Mouse (Mus musculus) embryonic facial prominence, embryonic 14.5 days (tissue): ENCODE measurements around the gene Chid1. TPM values are rescaled to one million over a fixed set of nuclear protein-coding genes. Genes with fewer than 3 reads are reported as not detected.
"Not testable (repeated sequence)": the region's sequence is repeated elsewhere in the genome, so short reads cannot be mapped to it uniquely, and the experiment has no call there.

Experiments used
- ATAC-seq: fragments of 200-750 bp; cut with Nextera tagmentation; 2 replicates; pipeline ENCODE4 v1.8.0; 2017; ENCODE audit warnings: low read depth, moderate number of reproducible peaks, moderate TSS enrichment
- DNase-seq: peaks from one replicate; pipeline ENCODE4 v3.0.0-alpha.2; 2015; ENCODE audit warnings: low spot score
- H3K27ac ChIP-seq: fragments of 300-500 bp; sonication (generic); replicated peaks from 2 replicates; pipeline ENCODE4 v1.5.1; 2014; ENCODE audit warnings: low read depth, mild to moderate bottlenecking, low read length, moderate library complexity
- H3K27me3 ChIP-seq: fragments of 300-500 bp; sonication (generic); replicated peaks from 2 replicates; pipeline ENCODE4 v1.6.1; 2014; ENCODE audit warnings: low read length; ENCODE audit not compliant: control insufficient read depth, insufficient read depth
- H3K36me3 ChIP-seq: fragments of 300-500 bp; sonication (generic); 2 replicates; pipeline ENCODE4 v1.6.1; 2014; ENCODE audit warnings: low read length, mixed read lengths; ENCODE audit not compliant: control insufficient read depth, insufficient read depth
- H3K4me1 ChIP-seq: fragments of 300-500 bp; sonication (generic); 2 replicates; pipeline ENCODE4 v1.6.1; 2014; ENCODE audit warnings: antibody characterized with exemption, low read length; ENCODE audit not compliant: control insufficient read depth, insufficient read depth
- H3K4me2 ChIP-seq: fragments of 300-500 bp; sonication (generic); 2 replicates; pipeline ENCODE4 v1.6.1; 2014; ENCODE audit warnings: low read depth, mild to moderate bottlenecking, low read length, moderate library complexity, mixed read lengths
- H3K4me3 ChIP-seq: fragments of 300-500 bp; sonication (generic); 2 replicates; pipeline ENCODE4 v1.5.1; 2014; ENCODE audit warnings: low read depth, mild to moderate bottlenecking, low read length
- H3K9ac ChIP-seq: fragments of 300-500 bp; sonication (generic); 2 replicates; pipeline ENCODE4 v1.6.1; 2014; ENCODE audit warnings: low read depth, mild to moderate bottlenecking, low read length, moderate library complexity, mixed read lengths
- H3K9me3 ChIP-seq: fragments of 300-500 bp; sonication (generic); 2 replicates; pipeline ENCODE4 v1.6.1; 2016; ENCODE audit warnings: low read length; ENCODE audit not compliant: control insufficient read depth
- WGBS: fragments of 180-500 bp; shearing (Covaris S2); extraction: QIAGEN DNeasy Blood & Tissue Kit; methylation state at CpG from one replicate; pipeline ENCODE4 v1.1.7; 2014; 5-methylcytosine and 5-hydroxymethylcytosine counted together
- polyA plus RNA-seq: library from polyadenylated mRNA; unstranded; fragments of >200 nt; fragmentation: Nextera tagmentation; extraction: Ambion mirVana; gene quantifications from 2 replicates; pipeline ENCODE4 v1.2.1, GENCODE M21; 2014

Chid1 gene
- polyA plus RNA-seq, 1 experiment from 2014 or later: 47.4 TPM

DNA sequence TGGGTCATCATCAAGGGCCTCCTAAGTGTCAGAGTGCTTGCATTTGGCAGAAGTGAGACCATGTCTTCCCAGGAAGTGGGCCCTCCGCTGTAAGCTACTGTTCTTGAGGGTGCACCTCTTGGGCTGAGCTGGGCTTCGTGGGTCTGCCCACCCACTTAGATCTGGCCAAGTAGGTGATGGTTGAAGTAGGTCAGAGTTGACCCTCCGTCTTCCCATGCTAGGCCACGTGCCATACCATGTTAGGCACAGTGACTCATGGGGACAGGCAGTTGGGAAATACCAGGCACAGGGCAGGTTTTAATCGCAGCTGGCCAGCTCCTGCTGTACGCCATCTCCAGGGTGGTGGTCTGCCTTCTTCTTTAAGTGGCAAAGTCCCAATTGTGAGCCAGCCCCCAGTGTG is 82.9 kb downstream of the Chid1 start:
- no peak for DNase-seq
- Histone ChIP-seq H3K27me3 (peaks cover 25% of the 10 kb centered on the region), H3K4me2 (peak overlapping the region; percentile 96; the same call in 1 of the 2 replicates), H3K27ac (no peak overlapping the region), H3K4me1 (0 out of 2 replicates have a peak, but pooled peaks cover 4% of the 10 kb centered on the region), H3K4me3 (no peak overlapping the region), H3K9me3 (no peaks in the 10 kb centered on the region), H3K36me3 (peaks cover 7% of the 10 kb centered on the region), H3K9ac (no peak overlapping the region)
- ATAC-seq: no peak
- 88% methylated on average over 6 of the region's 6 CpGs for WGBS

DNA sequence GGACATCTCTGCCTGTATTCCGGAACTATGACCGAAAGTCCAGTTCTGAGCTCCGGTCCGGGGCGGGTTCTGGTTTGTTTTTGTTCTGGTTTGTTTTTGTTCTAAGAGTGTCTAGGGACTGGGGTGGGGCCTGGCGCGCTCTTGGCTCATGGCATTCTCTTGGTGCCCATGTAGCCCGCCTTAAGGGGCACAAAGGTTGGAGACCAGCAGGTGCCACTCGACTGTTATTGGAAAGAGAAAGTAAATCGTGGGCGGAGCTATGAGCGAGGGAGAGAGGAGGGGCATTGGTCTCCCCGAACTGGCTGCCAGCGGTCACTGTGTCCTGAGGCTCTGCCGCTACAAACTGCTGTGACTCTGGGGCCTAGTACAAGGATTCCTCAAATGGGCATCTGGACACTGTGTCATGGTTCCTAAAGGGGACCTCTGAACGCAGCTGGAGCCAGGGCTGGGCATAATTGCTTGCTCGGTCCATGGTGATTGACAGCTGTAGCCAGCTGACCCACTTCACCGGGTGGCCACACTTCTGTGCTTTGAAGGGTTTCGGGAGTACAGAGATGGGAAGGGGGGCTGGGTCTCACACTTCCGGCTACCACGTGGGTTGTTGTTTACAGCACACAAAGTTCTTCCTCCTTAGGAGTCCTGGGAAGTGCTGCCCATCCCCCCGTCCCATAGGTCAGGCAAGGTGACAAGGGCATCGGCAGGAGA is 83.9 kb downstream of the Chid1 start:
- peaks cover 15% of the 10 kb centered on the region for H3K27me3 ChIP-seq
- peak; percentile 7; the same call in 1 of the 2 replicates for ATAC-seq

DNA sequence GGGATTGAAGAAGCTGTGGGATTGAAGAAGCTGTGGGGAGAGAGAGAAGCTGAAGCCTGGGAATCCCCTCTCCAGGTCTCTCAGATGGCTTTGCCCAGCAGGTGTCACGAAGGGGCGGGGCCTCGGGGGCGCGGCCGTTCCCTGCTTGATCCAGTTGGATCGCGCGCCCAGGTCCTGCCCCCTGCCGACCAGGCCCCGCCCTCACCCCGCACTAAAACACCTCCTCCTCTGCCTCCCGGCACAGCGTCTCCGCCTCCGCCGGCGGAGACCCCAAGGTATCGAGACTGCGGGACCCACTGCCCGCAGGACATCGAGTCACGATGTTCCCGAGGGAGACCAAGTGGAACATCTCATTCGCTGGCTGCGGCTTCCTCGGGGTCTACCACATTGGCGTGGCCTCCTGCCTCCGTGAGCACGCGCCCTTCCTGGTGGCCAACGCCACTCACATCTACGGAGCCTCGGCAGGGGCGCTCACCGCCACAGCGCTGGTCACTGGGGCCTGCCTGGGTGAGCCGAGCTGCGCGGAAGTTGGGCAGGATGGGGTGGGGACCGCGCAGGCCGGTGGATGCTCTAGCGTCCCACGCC is 84.6 kb downstream of the Chid1 start, which contains the start of gene Pnpla2:
Pnpla2 (plus strand) TSS at position 232 of the 585 bp plus-strand sequence.
- Histone ChIP-seq H3K4me1 (0 out of 2 replicates have a peak, but pooled peaks cover 4% of the 10 kb centered on the region), H3K4me3 (peak within 1 kb of the TSS; percentile 63), H3K9ac (peak within 1 kb of the TSS; percentile 70), H3K27ac (peak within 1 kb of the TSS; percentile 31; the same call in 1 of the 2 replicates), H3K36me3 (peaks cover 24% of the 10 kb centered on the region), H3K4me2 (peak within 1 kb of the TSS; percentile 96), H3K9me3 (no peaks in the 10 kb centered on the region), H3K27me3 (peaks cover 8% of the 10 kb centered on the region)
- peak; percentile 90 for ATAC-seq
- under 1% methylated on average over 30 of the region's 45 CpGs for WGBS
- peak; percentile 94 for DNase-seq

More for the DNA sequence above, 83.9 kb downstream of the Chid1 start:
- Histone ChIP-seq H3K4me1 (0 out of 2 replicates have a peak, but pooled peaks cover 4% of the 10 kb centered on the region), H3K9ac (peak overlapping the region; percentile 70), H3K36me3 (peaks cover 17% of the 10 kb centered on the region), H3K4me3 (peak overlapping the region; percentile 63), H3K9me3 (no peaks in the 10 kb centered on the region), H3K4me2 (peak overlapping the region; percentile 96), H3K27ac (peak overlapping the region; percentile 31; the same call in 1 of the 2 replicates)
- 2% methylated on average over 22 of the region's 23 CpGs for WGBS
- DNase-seq: no peak

DNA sequence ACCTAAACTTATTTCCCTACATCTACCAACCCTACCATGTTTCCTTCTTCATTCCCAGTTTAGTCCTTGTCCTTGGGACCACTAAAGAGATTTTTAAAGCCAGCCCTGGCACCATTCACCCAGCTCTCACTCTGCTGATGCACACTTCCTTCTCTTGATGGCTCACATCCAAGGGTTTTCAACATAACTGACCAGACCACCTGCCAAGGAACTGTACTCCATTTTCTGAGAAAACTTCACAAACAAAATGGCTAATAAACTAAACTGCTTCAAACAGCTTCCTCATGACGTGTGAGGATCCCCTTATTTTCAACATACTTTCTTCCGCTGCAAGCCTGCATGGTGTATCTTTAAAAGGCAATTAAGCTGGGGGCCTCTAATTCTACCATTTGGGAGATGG is 86.0 kb downstream of the Chid1 start:
- peaks cover 7% of the 10 kb centered on the region for H3K4me1 ChIP-seq
- H3K4me3 ChIP-seq: no peak overlapping the region
- no peak overlapping the region for H3K9ac ChIP-seq
- no peaks in the 10 kb centered on the region for H3K9me3 ChIP-seq
- no peak overlapping the region for H3K27ac ChIP-seq
- H3K36me3 ChIP-seq: peaks cover 38% of the 10 kb centered on the region
- no peak overlapping the region for H3K4me2 ChIP-seq
- H3K27me3 ChIP-seq: no peaks in the 10 kb centered on the region
- DNase-seq: no peak
- no peak for ATAC-seq
- 81% methylated on average over 2 of the region's 2 CpGs for WGBS

DNA sequence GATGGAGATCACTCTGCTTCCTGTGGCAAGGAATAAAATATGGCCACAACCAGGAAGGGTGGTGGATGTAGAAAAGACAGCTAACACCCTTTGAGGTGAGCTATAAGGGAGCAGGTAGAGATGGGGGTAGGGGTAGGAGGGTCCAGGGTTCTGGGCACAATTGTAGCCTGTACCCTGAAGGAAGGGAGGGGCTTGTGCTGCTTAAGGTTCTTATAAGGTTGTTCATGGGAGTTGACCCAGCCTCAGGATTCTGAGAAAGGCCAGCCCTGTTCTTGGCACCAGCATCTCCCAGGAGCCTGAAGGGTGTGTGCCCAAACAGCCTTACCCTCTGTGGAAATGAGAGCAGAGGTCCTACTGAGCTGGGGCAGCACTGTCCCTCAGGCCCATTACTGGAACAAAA is 87.7 kb downstream of the Chid1 start:
- no peaks in the 10 kb centered on the region for H3K9me3 ChIP-seq
- H3K4me2 ChIP-seq: no peak overlapping the region
- peaks cover 41% of the 10 kb centered on the region for H3K36me3 ChIP-seq
- peaks cover 12% of the 10 kb centered on the region for H3K4me1 ChIP-seq
- no peak overlapping the region for H3K4me3 ChIP-seq
- DNase-seq: no peak
- no peaks in the 10 kb centered on the region for H3K27me3 ChIP-seq
- no peak for ATAC-seq
- no peak overlapping the region for H3K9ac ChIP-seq
- H3K27ac ChIP-seq: no peak overlapping the region

DNA sequence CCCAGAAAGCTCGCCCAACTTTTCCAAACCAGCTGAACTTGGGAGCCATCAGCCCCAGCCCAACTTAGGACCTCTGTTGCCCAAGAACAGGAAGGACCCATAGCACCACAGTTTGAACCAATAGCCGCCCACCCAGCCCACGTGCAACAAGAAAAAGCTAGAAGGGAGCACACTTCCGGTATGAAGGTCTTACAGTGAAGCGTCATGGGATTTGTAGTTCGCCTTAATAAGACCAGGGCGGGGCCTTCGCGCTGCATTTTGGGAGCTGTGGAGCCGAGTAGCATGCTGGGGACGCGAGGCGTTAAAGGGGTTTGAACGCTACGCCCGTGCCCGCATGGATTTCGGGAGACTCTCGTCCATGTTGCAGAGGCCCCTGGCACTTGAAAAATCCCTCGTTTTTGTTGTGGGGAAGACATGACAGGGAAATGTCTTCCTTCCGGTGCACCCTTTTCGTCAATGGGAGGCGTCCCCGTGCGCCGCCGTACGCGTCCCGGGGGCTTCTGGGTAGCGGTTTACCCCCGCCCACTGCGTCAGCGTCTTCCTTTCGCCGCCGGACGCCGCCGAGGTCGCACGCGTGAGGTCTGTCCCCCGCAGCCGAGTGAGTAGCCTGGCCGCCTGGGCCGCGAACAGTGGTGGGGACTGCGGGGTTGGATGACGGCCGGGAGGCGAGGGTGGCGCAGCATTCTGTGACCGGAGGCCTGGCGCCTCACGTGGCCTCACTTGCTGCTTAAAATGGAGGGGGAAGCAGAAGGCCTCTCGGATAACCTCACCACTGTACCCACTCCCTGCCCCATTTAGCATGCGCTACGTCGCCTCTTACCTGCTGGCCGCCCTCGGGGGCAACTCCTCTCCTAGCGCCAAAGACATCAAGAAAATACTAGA is 92.3 kb downstream of the Chid1 start, which contains the start of gene Rplp2:
Rplp2 (plus strand) TSS at position 261 of the 882 bp plus-strand sequence.
- Histone ChIP-seq H3K27me3 (no peaks in the 10 kb centered on the region), H3K4me1 (peaks cover 21% of the 10 kb centered on the region), H3K9ac (peak within 1 kb of the TSS; percentile 93), H3K4me2 (peak within 1 kb of the TSS; percentile 91), H3K36me3 (peaks cover 40% of the 10 kb centered on the region), H3K4me3 (peak within 1 kb of the TSS; percentile 85), H3K27ac (peak within 1 kb of the TSS; percentile 86), H3K9me3 (no peaks in the 10 kb centered on the region)
- DNase-seq (peak; percentile 99), ATAC-seq (peak; percentile 92)
- under 1% methylated on average over 41 of the region's 63 CpGs for WGBS

DNA sequence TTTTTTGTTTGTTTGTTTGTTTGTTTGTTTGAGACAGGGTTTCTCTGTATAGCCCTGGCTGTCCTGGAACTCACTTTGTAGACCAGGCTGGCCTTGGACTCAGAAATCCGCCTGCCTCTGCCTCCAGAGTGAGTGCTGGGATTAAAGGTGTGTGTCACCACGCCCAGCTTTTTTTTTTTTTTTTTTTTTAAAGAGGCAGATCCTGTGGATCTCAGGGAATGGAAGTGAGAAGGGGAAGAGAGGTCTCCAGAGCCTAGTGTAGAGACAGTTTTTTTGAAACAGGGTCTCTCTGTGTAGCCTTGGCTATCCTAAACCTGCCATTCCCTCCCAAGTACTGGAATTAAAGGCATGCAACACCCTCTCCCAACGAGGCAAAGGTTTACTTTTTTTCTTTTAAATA is 93.3 kb downstream of the Chid1 start:
- not testable (repeated sequence) for ATAC-seq, H3K9me3 ChIP-seq, H3K9ac ChIP-seq, DNase-seq, H3K27me3 ChIP-seq, H3K27ac ChIP-seq, H3K4me3 ChIP-seq
- Histone ChIP-seq H3K4me2 (peak overlapping the region; percentile 91; the same call in 1 of the 2 replicates), H3K36me3 (peaks cover 38% of the 10 kb centered on the region), H3K4me1 (peaks cover 23% of the 10 kb centered on the region)
- 84% methylated on average over 3 of the region's 3 CpGs for WGBS

DNA sequence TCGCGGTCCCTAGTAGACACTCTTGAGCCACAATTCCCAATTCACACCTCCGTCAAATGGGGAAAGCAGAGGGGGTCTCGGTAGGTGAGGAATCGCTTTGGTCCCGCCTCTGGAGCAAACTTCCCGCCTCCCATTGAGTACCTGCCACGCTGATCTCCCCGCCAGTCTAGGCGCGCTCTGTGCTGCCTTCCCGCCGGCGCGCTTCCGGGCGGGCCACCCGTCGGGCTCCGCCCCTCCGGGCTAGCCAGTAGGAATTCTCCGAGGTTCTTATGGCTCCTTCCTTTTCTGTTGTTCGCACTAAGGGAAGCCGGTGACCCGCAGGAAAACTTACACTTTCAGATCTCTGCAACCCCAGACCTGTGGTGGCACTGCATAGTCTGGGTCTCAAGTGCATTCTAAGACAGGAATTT is 95.8 kb downstream of the Chid1 start, which contains the start of gene Pidd1:
Pidd1 (minus strand) TSS at position 198 of the 410 bp plus-strand sequence.
- peak within 1 kb of the TSS; percentile 40 for H3K4me3 ChIP-seq
- peaks cover 23% of the 10 kb centered on the region for H3K4me1 ChIP-seq
- peaks cover 34% of the 10 kb centered on the region for H3K36me3 ChIP-seq
- H3K4me2 ChIP-seq: peak within 1 kb of the TSS; percentile 67
- H3K27me3 ChIP-seq: no peaks in the 10 kb centered on the region
- WGBS: under 1% methylated on average over 22 of the region's 25 CpGs
- ATAC-seq (peak; percentile 63), DNase-seq (peak; percentile 92)
- no peaks in the 10 kb centered on the region for H3K9me3 ChIP-seq
- H3K9ac ChIP-seq: peak within 1 kb of the TSS; percentile 56
- peak within 1 kb of the TSS; percentile 4; the same call in 1 of the 2 replicates for H3K27ac ChIP-seq
